Mouse (Mus musculus) B cell, adult 62 days (primary cell): Measurements from ENCODE around the gene Mansc4. TPM values are rescaled to one million over a fixed set of nuclear protein-coding genes. Genes with fewer than 3 reads are reported as not detected.

Experiments
- total RNA-seq: library from RNA; stranded (reverse); gene quantifications from 4 replicates; pipeline ENCODE4 v1.2.4, GENCODE M21; 2023

Gene Mansc4
- not detected in 4 replicates for total RNA-seq

GRCm38 (mm10) chr6:147086594-147087225, at the start of gene Mansc4:
Gene Mansc4, minus strand, starts transcription at chr6:147087032.

GRCm38 (mm10) chr6:147091136-147092120, 4.6 kb upstream of the Mansc4 start, which contains the start of gene Klhl42:
Gene Klhl42, plus strand, starts transcription at chr6:147091379.

GRCm38 (mm10) chr6:147042291-147043290, 44.2 kb downstream of the Mansc4 start, which contains the start of gene Mrps35:
Gene Mrps35, plus strand, starts transcription at chr6:147042764.

GRCm38 (mm10) chr6:147032303-147032925, 54.4 kb downstream of the Mansc4 start, which contains the start of gene Rep15:
Gene Rep15, plus strand, starts transcription at chr6:147032584.

Other genes starting within 250 kb of the Mansc4 start
- not detected in 4 replicates for gene Smco2, start 236.9 kb downstream of the Mansc4 start, total RNA-seq
- 12.3 to 16.8 TPM (median 13.9 TPM) in 4 replicates for gene Ppfibp1, start 198.5 kb downstream of the Mansc4 start, total RNA-seq
- gene 1700034J05Rik, start 132.6 kb downstream of the Mansc4 start, total RNA-seq = not detected in 4 replicates
- gene Rep15, start 54.4 kb downstream of the Mansc4 start, total RNA-seq = 0.56 to 1.3 TPM (median 0.58 TPM) in 3 of 4 replicates, not detected in the other
- gene Mrps35, start 44.3 kb downstream of the Mansc4 start, total RNA-seq = 38.3 to 47.6 TPM (median 40.8 TPM) in 4 replicates
- gene Klhl42, start 4.3 kb upstream of the Mansc4 start, total RNA-seq = 8.3 to 8.9 TPM (median 8.4 TPM) in 4 replicates
- not detected in 4 replicates for gene Pthlh, start 177.2 kb upstream of the Mansc4 start, total RNA-seq